Mouse (Mus musculus) yolk sac, embryonic 10.5 days (tissue): Measurements from ENCODE around the gene Mcf2.
A peak's percentile ranks its signal among the peaks of the same experiment; 100 is the strongest.

Source experiments
- DNase-seq: peaks from one replicate; pipeline ENCODE4 v3.0.0-alpha.2; 2017; ENCODE audit warnings: low spot score

Gene Mcf2

GRCm38 (mm10) chrX:60178744-60179458 lies at the start of gene Mcf2:
TSS of gene Mcf2 (minus strand) at chrX:60179089.
- DNase-seq = peak; percentile 2

- no peak for DNase-seq
These were observed 8.8 kb upstream of the Mcf2 start for GRCm38 (mm10) chrX:60187726-60188125.

GRCm38 (mm10) chrX:60182611-60183010 lies 3.7 kb upstream of the Mcf2 start:
- DNase-seq = no peak

GRCm38 (mm10) chrX:60178025-60178743 lies 705 bp downstream of the Mcf2 start:
- no peak for DNase-seq

- DNase-seq = no peak
These were observed 8.8 kb downstream of the Mcf2 start for GRCm38 (mm10) chrX:60170106-60170505.

- no peak for DNase-seq
These were observed 9.4 kb downstream of the Mcf2 start for GRCm38 (mm10) chrX:60169511-60169910.

DNA sequence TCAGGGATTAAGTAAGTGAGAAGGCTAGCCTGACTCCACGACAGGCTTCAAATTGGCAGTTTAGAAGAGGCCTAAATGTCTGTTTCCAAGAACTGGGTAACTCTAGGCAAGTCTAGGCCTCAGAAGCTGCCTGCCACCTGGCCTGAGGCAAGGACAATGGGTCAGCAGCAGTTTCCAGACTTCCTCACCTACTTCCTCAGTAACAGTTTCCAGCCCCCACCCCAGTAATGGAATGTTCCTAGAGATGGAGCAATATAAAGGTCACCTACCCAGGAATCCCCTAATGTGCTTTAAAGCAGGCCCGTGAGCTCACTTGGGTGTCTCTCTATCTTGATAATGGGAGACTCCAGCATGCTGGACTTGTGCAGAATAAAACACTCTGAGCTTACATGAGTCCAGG lies 10.1 kb downstream of the Mcf2 start:
- no peak for DNase-seq

DNA sequence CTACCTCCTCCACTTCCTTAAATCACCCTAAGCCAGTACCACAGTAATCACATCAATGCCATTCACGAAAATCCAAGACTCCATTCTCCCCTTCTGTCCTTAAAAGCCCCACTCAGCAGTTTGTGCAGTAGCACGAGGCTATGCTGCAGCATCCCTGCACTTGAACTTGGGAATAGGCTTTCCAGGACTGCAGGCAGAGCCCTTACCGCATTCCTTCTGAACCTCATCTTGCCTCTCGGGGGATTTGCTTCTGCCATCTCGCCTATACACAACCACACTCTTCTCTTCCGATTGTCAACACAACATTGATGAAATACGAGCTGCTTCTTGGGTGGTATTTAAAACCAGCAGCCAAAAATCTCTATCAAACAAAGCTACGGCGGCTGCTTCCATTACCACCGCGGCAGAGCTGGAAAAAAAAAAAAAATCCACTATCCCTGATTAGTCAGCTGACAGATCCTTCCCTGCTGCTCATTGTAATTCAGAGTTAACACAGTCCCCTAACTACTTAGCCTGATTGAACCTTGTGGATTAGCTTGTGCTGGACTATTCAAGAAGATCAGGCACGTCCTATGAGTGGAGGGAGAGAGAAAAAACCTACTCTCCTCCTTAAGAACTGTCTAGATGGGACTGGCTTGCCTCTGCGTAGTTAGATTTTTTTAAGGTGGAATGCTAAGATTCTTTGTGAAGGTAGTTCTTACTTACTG lies 31.5 kb downstream of the Mcf2 start:
- no peak for DNase-seq

DNA sequence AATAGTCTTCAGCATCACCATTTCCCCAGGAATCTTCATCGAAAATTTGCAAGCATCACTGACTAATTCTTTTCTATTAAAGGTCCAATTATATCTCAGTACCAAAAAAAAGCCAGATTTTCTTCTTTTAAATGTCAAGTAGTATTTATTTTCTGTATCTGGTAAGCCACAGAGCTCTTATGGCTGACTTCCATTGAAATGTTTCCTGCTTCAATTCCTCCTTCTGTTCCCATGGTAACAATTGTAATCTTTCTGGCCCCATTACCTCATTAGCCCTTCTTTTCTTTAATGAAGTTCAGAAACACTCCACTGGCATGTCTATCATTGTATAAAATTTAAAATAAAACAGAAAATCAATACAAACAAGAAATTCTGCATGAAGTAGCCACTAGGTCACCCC lies 103.5 kb downstream of the Mcf2 start:
- DNase-seq = no peak

- peak; percentile 8 for DNase-seq
These were observed 123.7 kb downstream of the Mcf2 start for GRCm38 (mm10) chrX:60055185-60055584.

DNA sequence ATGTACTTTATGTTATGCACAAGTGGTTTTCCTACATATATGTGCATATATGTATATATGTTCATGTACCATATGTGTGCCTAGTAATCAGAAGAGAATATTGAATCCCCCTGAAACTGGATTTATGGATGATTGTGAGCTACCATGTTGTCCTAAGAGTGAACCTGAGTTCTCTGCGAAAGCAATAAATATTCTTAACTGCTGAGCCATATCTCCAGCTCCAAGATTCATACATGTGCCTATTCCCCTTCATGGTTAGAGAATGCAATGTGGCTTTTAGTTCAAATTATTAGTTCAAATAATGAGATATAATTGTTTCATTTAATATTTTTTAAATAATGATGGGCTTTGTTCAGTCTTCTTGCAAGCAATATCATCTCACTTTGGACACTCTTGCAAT lies 124.1 kb downstream of the Mcf2 start:
- no peak for DNase-seq

DNA sequence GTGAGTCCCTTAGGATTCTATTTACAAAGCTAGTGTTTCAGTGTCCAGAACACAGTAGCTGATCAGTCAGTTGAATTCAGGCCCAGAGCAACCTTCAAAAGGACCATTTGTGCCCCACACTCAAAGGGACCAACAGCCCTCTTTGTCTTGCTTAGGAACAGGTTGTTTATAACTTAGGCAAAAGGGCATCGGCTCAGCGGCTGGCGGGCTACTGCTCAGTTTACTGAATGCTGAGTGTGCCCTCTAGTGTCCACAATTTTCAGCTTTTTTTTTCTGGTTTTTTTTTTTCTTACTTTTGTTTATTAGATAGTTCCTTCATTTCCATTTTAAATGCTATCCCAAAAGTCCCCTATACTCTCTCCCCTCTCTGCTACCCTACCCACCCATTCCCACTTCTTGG lies 152.2 kb downstream of the Mcf2 start:
- DNase-seq = no peak

GRCm38 (mm10) chrX:60021595-60021994 lies 157.3 kb downstream of the Mcf2 start:
- DNase-seq = no peak

DNA sequence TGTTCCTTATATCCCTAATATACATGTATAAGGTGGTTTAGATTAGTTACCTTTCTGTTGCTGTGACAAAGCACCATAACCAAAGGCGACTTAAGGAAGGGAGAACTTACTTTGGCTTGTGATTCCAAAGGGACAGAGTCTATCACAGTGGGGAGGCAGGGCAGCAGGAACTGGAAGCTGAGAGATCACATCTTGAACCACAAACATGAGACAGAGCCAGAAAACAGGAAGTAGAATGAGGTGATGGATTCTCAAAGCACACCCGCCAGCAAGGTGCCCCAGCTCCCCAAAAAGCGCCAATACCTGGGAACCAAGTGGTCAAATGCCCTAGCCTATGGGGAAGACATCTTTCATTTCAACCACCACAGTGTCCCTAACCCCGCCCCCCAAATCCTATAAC lies 157.9 kb downstream of the Mcf2 start:
- no peak for DNase-seq

- DNase-seq = no peak
These were observed 164.3 kb downstream of the Mcf2 start for GRCm38 (mm10) chrX:60014588-60014987.

DNA sequence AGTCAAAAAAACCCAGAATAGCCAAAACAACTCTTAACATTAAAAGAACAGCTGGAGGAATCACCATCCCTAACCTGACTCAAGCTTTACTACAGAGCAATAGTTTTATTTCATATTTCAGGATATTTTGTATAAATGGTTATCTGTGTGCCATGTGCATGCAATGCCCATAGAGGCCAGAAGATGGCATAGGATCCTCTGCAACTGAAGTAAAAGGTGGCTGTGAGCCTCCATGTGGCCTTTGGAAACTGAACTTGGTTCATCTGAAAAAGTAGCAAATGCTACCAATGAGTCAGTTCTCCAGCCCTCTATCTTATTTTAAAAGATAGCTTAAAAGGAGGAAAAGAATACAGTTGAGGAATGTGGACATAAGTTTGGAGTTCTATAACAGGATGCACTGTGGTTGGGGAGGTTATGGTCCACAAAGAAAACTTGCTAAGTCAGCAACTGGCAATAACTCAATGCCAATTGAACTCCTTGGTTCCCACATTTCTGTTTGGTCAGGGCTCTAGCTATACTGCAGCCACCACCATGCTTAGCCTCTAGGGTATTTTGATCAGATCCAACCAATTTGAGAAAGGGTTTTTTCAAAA lies 165.7 kb downstream of the Mcf2 start:
- DNase-seq = no peak
